Mouse (Mus musculus): ENCODE data around the gene Hnf1b. TPM values are rescaled to one million over a fixed set of nuclear protein-coding genes. Genes with fewer than 3 reads are reported as not detected.

Gene Hnf1b
- polyA plus RNA-seq, 1 experiment from 2014 or later: 1.0 TPM

DNA sequence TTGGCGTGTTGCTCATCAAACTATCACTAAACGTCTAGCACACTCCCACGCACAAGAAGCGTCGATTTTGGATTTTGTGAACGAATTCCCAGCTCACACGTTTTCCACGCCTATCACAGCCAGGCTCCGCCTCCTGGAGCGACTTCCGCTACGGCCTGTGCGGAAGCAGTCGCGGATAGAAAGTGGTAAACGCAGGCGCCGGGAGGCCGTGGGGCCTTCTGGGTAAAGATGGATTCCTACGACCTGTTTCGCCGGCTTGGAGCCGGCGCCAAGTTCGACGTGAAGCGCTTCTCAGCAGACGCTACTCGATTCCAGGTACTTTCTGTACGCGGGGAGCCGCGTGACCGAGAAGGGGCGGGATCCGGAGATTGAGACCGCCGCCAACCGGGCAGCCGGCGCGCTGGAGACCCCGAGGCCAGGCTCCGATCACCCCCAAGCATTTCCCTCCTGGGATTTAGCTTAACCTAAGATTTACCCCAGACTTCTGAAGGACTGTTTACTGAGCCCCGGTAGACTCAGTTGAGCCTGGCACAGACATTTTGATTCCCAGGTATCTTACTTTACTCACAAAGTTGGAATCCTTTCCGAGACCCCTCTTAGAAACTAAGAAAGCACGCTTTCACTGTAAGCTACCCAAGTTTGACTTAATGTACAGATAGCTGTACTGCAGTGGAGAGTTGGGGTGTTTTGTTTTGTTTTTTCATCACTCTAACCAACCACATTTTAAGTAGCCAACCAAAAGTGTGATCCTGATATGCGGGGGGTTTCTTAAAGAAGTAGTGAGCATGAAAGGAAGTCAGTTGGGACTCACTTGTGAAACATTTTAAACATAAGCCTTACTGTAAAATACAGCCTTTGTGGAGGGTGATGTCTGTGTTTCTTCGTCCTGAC, 92.3 kb downstream of the Hnf1b start, which contains the start of gene Ddx52:
Gene Ddx52 (plus strand): TSS at position 113 of the 891 bp plus-strand sequence.
- H3K9ac ChIP-seq: peak within 1 kb of the TSS; percentile 88
- WGBS (ENCODE audit: insufficient replicate concordance): under 1% methylated on average over 49 of the region's 49 CpGs
- peak; percentile 95 for ATAC-seq (ENCODE audit: low read depth)

More for the DNA sequence above, 92.3 kb downstream of the Hnf1b start, which contains the start of gene Ddx52:
- Histone ChIP-seq H3K27ac (peak within 1 kb of the TSS; percentile 77), H3K4me1 (replicated peaks) (peaks cover 14% of the 10 kb centered on the region), H3K4me3 (replicated peaks) (peak within 1 kb of the TSS; percentile 87), H3K27me3 (peaks cover 3% of the 10 kb centered on the region; the same call in 1 of the 2 replicates), H3K9me3 (replicated peaks) (no peaks in the 10 kb centered on the region), H3K4me2 (peak within 1 kb of the TSS; percentile 80), H3K36me3 (peaks cover 31% of the 10 kb centered on the region)
- DNase-seq: peak; percentile 83

Other genes with a start within 250 kb of the Hnf1b start
- gene Rpl9-ps1, start 204.4 kb upstream of the Hnf1b start, polyA plus RNA-seq (2015; fragmentation: Nextera tagmentation; extraction: Ambion mirVana): not detected in 2 replicates
- 0.79 and 0.92 TPM in 2 replicates for gene Ccl3, start 200.7 kb upstream of the Hnf1b start, polyA plus RNA-seq (2015; fragmentation: Nextera tagmentation; extraction: Ambion mirVana)
- 0.46 and 0.74 TPM in 2 replicates for gene Ccl4, start 187.5 kb upstream of the Hnf1b start, polyA plus RNA-seq (2015; fragmentation: Nextera tagmentation; extraction: Ambion mirVana)
- gene Wfdc17, start 146.1 kb upstream of the Hnf1b start, polyA plus RNA-seq (2015; fragmentation: Nextera tagmentation; extraction: Ambion mirVana): 5.8 and 8.0 TPM in 2 replicates
- gene Wfdc18, start 141.0 kb upstream of the Hnf1b start, polyA plus RNA-seq (2015; fragmentation: Nextera tagmentation; extraction: Ambion mirVana): not detected in 2 replicates
- gene Wfdc21, start 103.1 kb upstream of the Hnf1b start, polyA plus RNA-seq (2015; fragmentation: Nextera tagmentation; extraction: Ambion mirVana): 4.0 and 6.1 TPM in 2 replicates
- gene Heatr6, start 96.4 kb upstream of the Hnf1b start, polyA plus RNA-seq (2015; fragmentation: Nextera tagmentation; extraction: Ambion mirVana): 7.8 and 8.2 TPM in 2 replicates
- 21.5 and 26.4 TPM in 2 replicates for gene Ddx52, start 92.0 kb downstream of the Hnf1b start, polyA plus RNA-seq (2015; fragmentation: Nextera tagmentation; extraction: Ambion mirVana)
- gene Synrg, start 114.4 kb downstream of the Hnf1b start, polyA plus RNA-seq (2015; fragmentation: Nextera tagmentation; extraction: Ambion mirVana): 5.8 and 6.4 TPM in 2 replicates
- 0.68 and 1.3 TPM in 2 replicates for gene Dusp14, start 219.2 kb downstream of the Hnf1b start, polyA plus RNA-seq (2015; fragmentation: Nextera tagmentation; extraction: Ambion mirVana)

Measured in liver, embryonic 13.5 days (tissue).